Mouse (Mus musculus) hindbrain, postnatal 0 days (tissue): ENCODE data around the gene Ccdc130. TPM values are rescaled to one million over a fixed set of nuclear protein-coding genes. Genes with fewer than 3 reads are reported as not detected.

Source experiments
- ATAC-seq: fragments of 200-750 bp; cut with Nextera tagmentation; 2 replicates; pipeline ENCODE4 v1.8.0; 2017; ENCODE audit warnings: mild to moderate bottlenecking, moderate TSS enrichment, moderate library complexity
- DNase-seq: peaks from one replicate; pipeline ENCODE4 v3.0.0-alpha.2; 2015; ENCODE audit warnings: low spot score
- H3K27ac ChIP-seq: fragments of 300-500 bp; sonication (generic); 2 replicates; pipeline ENCODE4 v1.5.1; 2014; ENCODE audit warnings: mild to moderate bottlenecking
- H3K27me3 ChIP-seq: fragments of 300-500 bp; sonication (generic); 2 replicates; pipeline ENCODE4 v1.6.1; 2014; ENCODE audit warnings: low read length, mixed read lengths; ENCODE audit not compliant: insufficient read depth
- H3K36me3 ChIP-seq: fragments of 300-500 bp; sonication (generic); 2 replicates; pipeline ENCODE4 v1.6.1; 2014; ENCODE audit warnings: low read length, mixed read lengths; ENCODE audit not compliant: insufficient read depth
- H3K4me1 ChIP-seq: fragments of 300-500 bp; sonication (generic); 2 replicates; pipeline ENCODE4 v1.6.1; 2014; ENCODE audit warnings: antibody characterized with exemption, low read length, mixed read lengths; ENCODE audit not compliant: insufficient read depth
- H3K4me2 ChIP-seq: fragments of 300-500 bp; sonication (generic); 2 replicates; pipeline ENCODE4 v1.6.1; 2014; ENCODE audit warnings: low read depth, mild to moderate bottlenecking, low read length, moderate library complexity, mixed read lengths
- H3K4me3 ChIP-seq: fragments of 300-500 bp; sonication (generic); 2 replicates; pipeline ENCODE4 v1.5.1; 2014; ENCODE audit warnings: low read length
- H3K9ac ChIP-seq: fragments of 300-500 bp; sonication (generic); replicated peaks from 2 replicates; pipeline ENCODE4 v1.6.1; 2014; ENCODE audit warnings: mild to moderate bottlenecking, low read length, moderate library complexity, mixed read lengths
- H3K9me3 ChIP-seq: fragments of 300-500 bp; sonication (generic); 2 replicates; pipeline ENCODE4 v1.6.1; 2016; ENCODE audit warnings: low read length, mixed read lengths
- CTCF ChIP-seq: IDR thresholded peaks from 2 replicates; pipeline ENCODE4 v1.5.1; 2016; ENCODE audit warnings: antibody characterized with exemption, control low read depth, low read depth
- WGBS: fragments of 180-500 bp; shearing (Covaris S2); extraction: QIAGEN DNeasy Blood & Tissue Kit; methylation state at CpG from one replicate; pipeline ENCODE4 v1.1.7; 2014; 5-methylcytosine and 5-hydroxymethylcytosine counted together
- polyA plus RNA-seq: library from polyadenylated mRNA; unstranded; fragments of >200 nt; fragmentation: Nextera tagmentation; extraction: Ambion mirVana; gene quantifications from 2 replicates; pipeline ENCODE4 v1.2.1, GENCODE M21; 2015
- total RNA-seq: library from RNA; depleted of rRNA; stranded (reverse); fragments of >200 nt; gene quantifications from 2 replicates; pipeline ENCODE4 v1.2.3, GENCODE M21; 2014

Ccdc130 gene
- total and polyA plus RNA-seq, 2 experiments from 2014 or later = 7.5 to 12.9 TPM

DNA sequence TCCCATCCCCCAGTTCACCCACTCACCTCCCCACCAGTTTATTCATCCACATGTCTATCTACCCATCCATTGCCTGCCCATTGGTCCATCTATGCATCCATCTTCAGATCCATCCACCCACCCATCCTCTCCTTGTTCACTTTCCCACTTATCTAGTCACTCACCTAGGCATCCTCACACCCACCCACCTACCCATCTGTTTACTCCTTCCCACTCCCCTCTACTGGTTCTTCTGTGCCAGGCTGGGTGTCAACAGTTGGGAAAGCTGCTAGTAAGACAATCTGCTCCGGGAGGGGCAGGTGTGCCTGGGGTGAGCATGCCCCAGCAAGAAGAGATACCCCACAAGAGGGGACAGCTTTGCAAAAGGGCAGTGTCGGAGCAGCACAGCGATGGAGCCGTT is 9.1 kb downstream of the Ccdc130 start:
- Histone ChIP-seq H3K4me2 (no peak overlapping the region), H3K9ac (no peak overlapping the region), H3K27me3 (no peaks in the 10 kb centered on the region), H3K4me1 (peaks cover 8% of the 10 kb centered on the region; the same call in 1 of the 2 replicates), H3K4me3 (no peak overlapping the region), H3K9me3 (no peaks in the 10 kb centered on the region), H3K36me3 (peaks cover 75% of the 10 kb centered on the region), H3K27ac (no peak overlapping the region)
- ATAC-seq (no peak), DNase-seq (no peak)
- no peak for TF ChIP-seq CTCF
- WGBS = 95% methylated on average over 4 of the region's 4 CpGs

GRCm38 (mm10) chr8:84256822-84257610 is 13.2 kb downstream of the Ccdc130 start, which contains the start of gene Mri1:
TSS of gene Mri1 (minus strand) at chr8:84257326.
- ATAC-seq (peak; percentile 88), DNase-seq (peak; percentile 97)
- Histone ChIP-seq H3K9ac (peak within 1 kb of the TSS; percentile 80), H3K27me3 (no peaks in the 10 kb centered on the region), H3K9me3 (no peaks in the 10 kb centered on the region), H3K27ac (peak within 1 kb of the TSS; percentile 95), H3K4me3 (peak within 1 kb of the TSS; percentile 77), H3K4me2 (peak within 1 kb of the TSS; percentile 98), H3K36me3 (peaks cover 54% of the 10 kb centered on the region), H3K4me1 (peaks cover 10% of the 10 kb centered on the region; the same call in 1 of the 2 replicates)
- WGBS = 2% methylated on average over 63 of the region's 64 CpGs
- TF ChIP-seq CTCF = peak; percentile 43

DNA sequence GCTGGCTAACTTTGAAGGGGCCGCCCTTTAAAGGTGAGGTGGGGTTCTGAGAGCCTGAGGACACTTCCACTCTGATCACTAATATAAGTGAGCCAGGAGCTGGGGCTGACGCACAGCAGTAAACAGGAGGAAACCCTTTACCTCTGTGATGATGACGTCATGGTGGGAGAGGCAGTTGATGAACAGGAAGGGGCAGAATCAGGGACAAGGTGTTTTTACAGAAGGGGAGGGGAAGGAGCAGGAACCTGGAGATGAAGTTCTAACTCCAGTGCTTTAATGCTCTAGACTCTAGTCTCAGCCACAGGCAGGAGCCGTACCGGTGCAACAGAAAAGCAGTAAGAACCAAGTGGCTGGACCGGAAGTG is 13.7 kb downstream of the Ccdc130 start:
- DNase-seq = peak; percentile 52

GRCm38 (mm10) chr8:84255858-84256257 is 14.3 kb downstream of the Ccdc130 start:
- Histone ChIP-seq H3K9me3 (no peaks in the 10 kb centered on the region), H3K4me2 (peak overlapping the region; percentile 98), H3K36me3 (peaks cover 49% of the 10 kb centered on the region), H3K27me3 (no peaks in the 10 kb centered on the region), H3K4me1 (peaks cover 10% of the 10 kb centered on the region; the same call in 1 of the 2 replicates), H3K4me3 (peak overlapping the region; percentile 77), H3K27ac (peak overlapping the region; percentile 95; the same call in 1 of the 2 replicates), H3K9ac (no peak overlapping the region)
- DNase-seq (no peak), ATAC-seq (no peak)
- peak; percentile 37; the same call in 1 of the 2 replicates for TF ChIP-seq CTCF
- WGBS = 83% methylated on average over 3 of the region's 3 CpGs

More for the DNA sequence above, 13.7 kb downstream of the Ccdc130 start:
- H3K9ac ChIP-seq = peak overlapping the region; percentile 80
- H3K4me3 ChIP-seq = peak overlapping the region; percentile 77
- no peak for TF ChIP-seq CTCF
- ATAC-seq = peak; percentile 38
- H3K27me3 ChIP-seq = no peaks in the 10 kb centered on the region
- H3K36me3 ChIP-seq = peaks cover 51% of the 10 kb centered on the region
- H3K9me3 ChIP-seq = no peaks in the 10 kb centered on the region
- WGBS = 16% methylated on average over 6 of the region's 6 CpGs
- H3K27ac ChIP-seq = peak overlapping the region; percentile 95
- H3K4me1 ChIP-seq = peaks cover 10% of the 10 kb centered on the region; the same call in 1 of the 2 replicates
- peak overlapping the region; percentile 98 for H3K4me2 ChIP-seq

- Histone ChIP-seq H3K9ac (peak within 1 kb of the TSS; percentile 79), H3K9me3 (no peaks in the 10 kb centered on the region), H3K4me1 (no peaks in the 10 kb centered on the region), H3K4me2 (peak within 1 kb of the TSS; percentile 87), H3K4me3 (peak within 1 kb of the TSS; percentile 96), H3K36me3 (peaks cover 44% of the 10 kb centered on the region), H3K27ac (peak within 1 kb of the TSS; percentile 84), H3K27me3 (no peaks in the 10 kb centered on the region)
- 4% methylated on average over 52 of the region's 52 CpGs for WGBS
- DNase-seq (peak; percentile 96), ATAC-seq (peak; percentile 93)
- TF ChIP-seq CTCF = no peak
These were observed 20.7 kb downstream of the Ccdc130 start, which contains the start of gene D8Ertd738e for GRCm38 (mm10) chr8:84249257-84250170. TSS of gene D8Ertd738e (minus strand) at chr8:84249719.

- peaks cover 23% of the 10 kb centered on the region for H3K36me3 ChIP-seq
- H3K27ac ChIP-seq = no peak overlapping the region
- no peaks in the 10 kb centered on the region for H3K9me3 ChIP-seq
- WGBS = 27% methylated on average over 2 of the region's 2 CpGs
- H3K4me3 ChIP-seq = no peak overlapping the region
- H3K4me1 ChIP-seq = no peaks in the 10 kb centered on the region
- H3K4me2 ChIP-seq = no peak overlapping the region
- ATAC-seq (no peak), DNase-seq (peak; percentile 49)
- no peaks in the 10 kb centered on the region for H3K27me3 ChIP-seq
- no peak overlapping the region for H3K9ac ChIP-seq
- no peak for TF ChIP-seq CTCF
These were observed 28.4 kb downstream of the Ccdc130 start for GRCm38 (mm10) chr8:84241821-84242220.
